Mouse (Mus musculus) intestine, embryonic 16.5 days (tissue): ENCODE results near the gene Olfr266. TPM values are rescaled to one million over a fixed set of nuclear protein-coding genes. Genes with fewer than 3 reads are reported as not detected.

Experiments
- ATAC-seq: fragments of 200-750 bp; cut with Nextera tagmentation; 2 replicates; pipeline ENCODE4 v1.8.0; 2017; ENCODE audit warnings: moderate TSS enrichment, moderate library complexity
- H3K27ac ChIP-seq: fragments of 300-500 bp; sonication (generic); 2 replicates; pipeline ENCODE4 v1.5.1; 2014; ENCODE audit warnings: mild to moderate bottlenecking, low read length
- H3K27me3 ChIP-seq: fragments of 300-500 bp; sonication (generic); replicated peaks from 2 replicates; pipeline ENCODE4 v1.6.1; 2014; ENCODE audit warnings: low read length, control low read depth, mixed read lengths; ENCODE audit not compliant: control insufficient read depth, insufficient read depth
- H3K36me3 ChIP-seq: fragments of 300-500 bp; sonication (generic); 2 replicates; pipeline ENCODE4 v1.6.1; 2014; ENCODE audit warnings: low read length, control low read depth; ENCODE audit not compliant: control insufficient read depth, insufficient read depth
- H3K4me1 ChIP-seq: fragments of 300-500 bp; sonication (generic); 2 replicates; pipeline ENCODE4 v1.6.1; 2014; ENCODE audit warnings: low read length, control low read depth, mixed read lengths; ENCODE audit not compliant: control insufficient read depth, insufficient read depth
- H3K4me2 ChIP-seq: fragments of 300-500 bp; sonication (generic); 2 replicates; pipeline ENCODE4 v1.6.1; 2014; ENCODE audit warnings: low read depth, low read length, control low read depth
- H3K4me3 ChIP-seq: fragments of 300-500 bp; sonication (generic); 2 replicates; pipeline ENCODE4 v1.5.1; 2014; ENCODE audit warnings: mild to moderate bottlenecking, low read length
- H3K9ac ChIP-seq: fragments of 300-500 bp; sonication (generic); 2 replicates; pipeline ENCODE4 v1.6.1; 2014; ENCODE audit warnings: low read depth, low read length
- H3K9me3 ChIP-seq: fragments of 300-500 bp; sonication (generic); 2 replicates; pipeline ENCODE4 v1.6.1; 2016; ENCODE audit warnings: low read length, control low read depth; ENCODE audit not compliant: control insufficient read depth
- WGBS: fragments of 180-500 bp; shearing (Covaris S2); extraction: QIAGEN DNeasy Blood & Tissue Kit; methylation state at CpG from one replicate; pipeline ENCODE4 v1.1.7; 2014; 5-methylcytosine and 5-hydroxymethylcytosine counted together
- polyA plus RNA-seq: library from polyadenylated mRNA; unstranded; fragments of >200 nt; fragmentation: Nextera tagmentation; extraction: Ambion mirVana; gene quantifications from 2 replicates; pipeline ENCODE4 v1.2.1, GENCODE M21; 2015

The Olfr266 gene
- polyA plus RNA-seq, 1 experiment from 2014 or later, result not detected

DNA sequence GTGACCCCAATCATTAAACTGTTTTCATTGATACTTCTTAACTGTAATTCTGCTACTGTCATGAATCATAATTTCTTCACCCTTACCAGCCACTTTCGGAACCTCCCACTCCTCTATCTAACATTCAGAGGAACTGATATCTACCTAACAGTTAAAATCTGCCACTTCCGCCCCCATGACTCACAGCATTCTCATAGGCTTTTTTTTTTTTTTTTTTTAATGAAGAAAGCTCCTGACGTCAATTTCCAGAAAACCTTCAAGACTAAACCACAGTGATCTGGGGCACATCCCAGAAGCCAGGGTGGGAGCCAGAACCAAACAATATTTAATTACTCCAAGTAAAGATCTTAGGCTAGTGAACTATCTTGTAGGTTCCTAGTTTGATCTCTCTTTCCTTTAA lies 41.0 kb downstream of the Olfr266 start:
- Histone ChIP-seq H3K36me3 (no peaks in the 10 kb centered on the region), H3K27me3 (no peaks in the 10 kb centered on the region), H3K4me2 (no peak overlapping the region), H3K9ac (no peak overlapping the region), H3K9me3 (no peaks in the 10 kb centered on the region), H3K27ac (no peak overlapping the region), H3K4me1 (no peaks in the 10 kb centered on the region), H3K4me3 (no peak overlapping the region)
- WGBS, result 70% methylated on average over 3 of the region's 3 CpGs
- no peak for ATAC-seq

- Histone ChIP-seq H3K36me3 (no peaks in the 10 kb centered on the region), H3K4me1 (no peaks in the 10 kb centered on the region), H3K27me3 (no peaks in the 10 kb centered on the region), H3K4me2 (no peak overlapping the region), H3K9me3 (no peaks in the 10 kb centered on the region), H3K4me3 (no peak overlapping the region), H3K9ac (no peak overlapping the region), H3K27ac (no peak overlapping the region)
- WGBS, result 87% methylated on average over 1 of the region's 1 CpGs
- no peak for ATAC-seq
These were observed 54.3 kb downstream of the Olfr266 start for GRCm38 (mm10) chr3:106771834-106772233.

Other genes starting within 250 kb of the Olfr266 start
- gene Lrif1, start 141.3 kb downstream of the Olfr266 start, polyA plus RNA-seq, result 10.9 and 12.9 TPM in 2 replicates
- 9.4 and 9.7 TPM in 2 replicates for gene Cd53, start 36.1 kb downstream of the Olfr266 start, polyA plus RNA-seq
- gene Kcna3, start 209.9 kb upstream of the Olfr266 start, polyA plus RNA-seq, result 0.73 and 0.88 TPM in 2 replicates